Mouse (Mus musculus) cerebellum, adult 8-10 months (tissue): ENCODE results near the gene Vps52.
A peak's percentile ranks its signal among the peaks of the same experiment; 100 is the strongest.

ENCODE experiments used
- DNase-seq: peaks from one replicate; pipeline ENCODE4 v3.0.0; 2022

The Vps52 gene

GRCm38 (mm10) chr17:33920282-33921097, 35.1 kb upstream of the Vps52 start:
- DNase-seq = peak; percentile 88

- DNase-seq = no peak
Observed at GRCm38 (mm10) chr17:33921361-33921760, 34.3 kb upstream of the Vps52 start.

- DNase-seq = no peak
Observed at GRCm38 (mm10) chr17:33924577-33925283, 30.9 kb upstream of the Vps52 start.

GRCm38 (mm10) chr17:33925406-33926116, 30.1 kb upstream of the Vps52 start:
- DNase-seq = no peak

- DNase-seq = no peak
Observed at GRCm38 (mm10) chr17:33926207-33926932, 29.2 kb upstream of the Vps52 start.

GRCm38 (mm10) chr17:33928251-33928947, 27.2 kb upstream of the Vps52 start:
- no peak for DNase-seq

- DNase-seq = peak; percentile 95
Observed at GRCm38 (mm10) chr17:33929371-33930279, 26.0 kb upstream of the Vps52 start, which contains the start of gene Rgl2. Gene Rgl2, plus strand, starts transcription at chr17:33929543.

GRCm38 (mm10) chr17:33930280-33931158, 25.1 kb upstream of the Vps52 start:
- peak; percentile 71 for DNase-seq

- no peak for DNase-seq
Observed at GRCm38 (mm10) chr17:33931159-33931866, 24.3 kb upstream of the Vps52 start.

- no peak for DNase-seq
Observed at GRCm38 (mm10) chr17:33931947-33932346, 23.7 kb upstream of the Vps52 start.

GRCm38 (mm10) chr17:33932448-33932847, 23.2 kb upstream of the Vps52 start:
- DNase-seq = no peak

GRCm38 (mm10) chr17:33932970-33933369, 22.6 kb upstream of the Vps52 start:
- no peak for DNase-seq

- DNase-seq = no peak
Observed at GRCm38 (mm10) chr17:33935422-33936055, 20.1 kb upstream of the Vps52 start.

GRCm38 (mm10) chr17:33936993-33937392, 18.6 kb upstream of the Vps52 start:
- DNase-seq = no peak

- no peak for DNase-seq
Observed at GRCm38 (mm10) chr17:33938783-33939182, 16.8 kb upstream of the Vps52 start.

- DNase-seq = peak; percentile 83
Observed at GRCm38 (mm10) chr17:33940206-33940805, 15.3 kb upstream of the Vps52 start, which contains the start of the genes Pfdn6 and Wdr46. Gene Pfdn6, minus strand, starts transcription at chr17:33940343. Gene Wdr46, plus strand, starts transcription at chr17:33940660.

GRCm38 (mm10) chr17:33940981-33941380, 14.6 kb upstream of the Vps52 start:
- DNase-seq = no peak

- no peak for DNase-seq
Observed at GRCm38 (mm10) chr17:33941381-33941780, 14.2 kb upstream of the Vps52 start.
